Mouse (Mus musculus) CD4-positive naive resting alpha-beta T cell, adult 57 days (primary cell): ENCODE data around the gene Lmtk3. TPM values are rescaled to one million over a fixed set of nuclear protein-coding genes. Genes with fewer than 3 reads are reported as not detected.

Experiments used
- total RNA-seq: library from RNA; stranded (reverse); gene quantifications from one replicate; pipeline ENCODE4 v1.2.4, GENCODE M21; 2023

Lmtk3 gene
- total RNA-seq: 0.89 TPM

DNA sequence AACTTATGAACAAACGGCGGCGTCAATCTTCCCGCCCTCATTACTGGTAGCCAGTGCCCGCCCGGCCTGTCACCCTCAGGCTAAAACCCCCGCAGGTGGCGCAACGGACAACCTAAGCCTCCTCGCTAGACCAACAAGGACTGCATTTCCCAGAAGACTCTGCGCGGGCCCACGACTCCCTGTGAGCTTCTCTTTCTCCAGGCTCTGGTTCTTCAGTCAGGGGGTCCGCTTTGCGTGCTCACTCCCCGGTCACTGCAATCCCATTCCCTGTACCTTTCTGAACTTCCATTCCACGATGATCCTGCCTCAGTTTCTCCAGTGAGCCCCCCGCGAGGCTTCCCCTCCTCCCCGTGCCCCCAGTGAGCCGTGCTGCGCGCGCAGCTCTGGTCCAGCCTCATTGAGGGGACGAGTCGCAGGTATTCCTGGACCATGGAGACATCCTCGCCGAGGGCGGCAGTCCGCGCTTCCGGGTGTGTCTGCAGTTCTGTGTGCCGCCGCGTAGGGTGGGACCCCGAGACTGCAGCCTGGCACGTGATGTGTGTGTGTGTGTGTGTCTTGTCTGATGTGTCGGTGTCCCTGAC lies at the start of gene Lmtk3:
Gene Lmtk3, plus strand, starts transcription at position 228 of the 581 bp plus-strand sequence.

DNA sequence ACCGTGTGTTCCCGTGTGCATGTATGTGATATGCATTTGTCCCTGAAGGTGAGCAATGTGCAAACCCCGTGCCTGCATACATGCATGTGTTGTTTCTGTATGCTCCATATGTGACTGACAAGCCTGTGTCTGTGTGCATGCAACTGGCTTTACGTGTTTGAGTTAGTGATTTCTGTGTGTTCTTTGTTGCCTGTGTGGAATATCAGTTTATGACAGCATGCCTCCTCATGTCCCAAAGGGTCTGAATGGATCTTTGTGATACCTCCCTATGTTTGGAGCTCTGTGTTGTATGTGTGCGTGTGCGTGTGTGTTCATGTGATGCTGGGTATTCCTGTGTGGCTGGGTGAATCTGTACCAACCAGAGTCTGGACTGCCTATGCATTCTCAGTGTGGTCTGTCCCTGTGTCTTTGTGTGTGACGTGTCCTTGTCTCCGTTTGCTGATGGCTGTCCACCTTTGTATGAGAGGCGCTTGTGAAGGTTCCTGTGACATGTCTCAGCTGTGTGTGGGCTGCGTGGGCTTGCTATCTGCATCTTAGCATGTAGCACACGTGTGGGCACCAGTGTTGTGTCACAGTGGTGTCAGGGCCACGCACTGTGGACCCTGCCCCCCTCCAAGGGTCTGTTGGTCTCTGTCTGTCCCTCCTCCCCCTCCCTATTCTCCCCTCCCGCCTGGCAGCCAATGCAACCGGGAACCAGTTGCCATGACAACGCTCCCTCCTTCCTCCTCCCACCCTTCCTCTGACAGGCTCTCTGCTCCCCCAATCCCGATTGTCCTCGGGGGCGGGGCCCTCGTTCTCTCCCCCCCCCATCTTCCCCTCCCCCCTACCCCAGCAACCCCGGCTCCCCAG lies 1.2 kb downstream of the Lmtk3 start, which contains the start of gene Sult2b1:
Gene Sult2b1, minus strand, starts transcription at position 146 of the 849 bp plus-strand sequence.

DNA sequence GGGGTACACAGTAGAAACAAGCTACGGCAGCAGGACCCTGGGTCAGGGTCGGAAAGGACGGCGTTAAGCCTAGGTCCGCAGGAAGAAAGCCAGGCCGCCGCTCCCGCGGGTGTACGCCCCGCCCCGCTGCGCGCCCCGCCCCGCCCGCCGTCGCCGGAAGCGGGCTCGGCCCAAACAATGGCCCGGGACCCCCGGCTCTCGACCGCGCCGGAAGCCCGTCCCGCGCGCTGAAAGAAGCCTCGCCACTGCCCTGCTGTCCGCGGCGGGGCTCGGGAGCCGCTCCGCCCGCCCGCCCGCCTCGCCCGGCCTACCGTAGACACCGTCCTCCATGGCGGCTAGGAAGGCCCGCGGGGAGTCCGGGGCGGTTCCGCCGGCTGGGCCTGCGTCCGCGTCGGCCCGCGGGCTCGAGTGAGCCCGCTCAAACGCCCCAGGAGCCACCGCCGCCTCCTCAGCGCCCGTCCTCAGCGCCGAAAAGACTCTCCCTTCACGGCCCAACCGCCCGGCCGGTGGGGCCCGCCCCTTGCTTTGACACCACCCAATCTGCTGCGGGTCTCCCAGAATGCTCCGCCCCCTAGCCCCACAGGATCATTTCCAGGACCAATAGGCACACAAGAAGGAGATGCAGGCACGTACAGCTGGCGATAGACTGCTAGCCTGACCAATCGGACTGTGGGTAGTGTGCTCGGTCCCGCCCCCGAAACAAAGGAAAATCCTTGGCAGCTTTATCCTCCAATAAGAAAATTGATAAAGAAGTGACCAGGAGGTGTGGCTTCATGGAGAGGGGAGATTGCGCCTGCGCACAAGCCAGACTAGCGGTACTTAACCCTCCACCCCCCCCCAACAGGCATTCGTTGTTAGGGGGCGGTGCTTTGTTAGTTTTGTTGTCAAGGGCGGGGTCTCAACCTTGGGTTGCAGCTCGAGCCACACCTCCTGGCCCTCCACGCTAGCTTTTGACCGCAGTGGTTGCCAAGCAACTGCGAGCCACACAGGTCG lies 30.5 kb downstream of the Lmtk3 start, which contains the start of gene Cyth2:
Gene Cyth2, minus strand, starts transcription at position 795 of the 993 bp plus-strand sequence.

DNA sequence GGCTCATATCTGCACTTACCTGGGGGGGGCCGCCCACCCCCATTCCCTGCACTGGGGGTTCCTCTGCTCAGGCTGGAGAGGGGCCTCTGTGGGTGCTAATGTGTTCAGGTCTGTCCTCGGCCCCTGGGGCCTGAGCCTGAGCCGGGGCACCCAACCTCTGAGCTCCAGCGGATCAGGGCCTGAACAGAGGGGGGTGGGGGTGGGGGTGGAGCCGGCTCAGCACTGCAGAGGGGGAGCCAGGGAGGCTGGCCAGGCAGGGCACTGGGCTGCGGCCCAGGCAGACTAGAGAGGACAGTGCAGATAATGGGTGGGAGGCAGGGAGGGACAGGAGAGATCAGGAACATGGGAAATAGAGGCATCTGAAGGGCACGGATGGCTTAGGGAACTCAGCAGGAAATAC lies 41.1 kb downstream of the Lmtk3 start, which contains the start of gene Kcnj14:
Gene Kcnj14, minus strand, starts transcription at position 185 of the 400 bp plus-strand sequence.

DNA sequence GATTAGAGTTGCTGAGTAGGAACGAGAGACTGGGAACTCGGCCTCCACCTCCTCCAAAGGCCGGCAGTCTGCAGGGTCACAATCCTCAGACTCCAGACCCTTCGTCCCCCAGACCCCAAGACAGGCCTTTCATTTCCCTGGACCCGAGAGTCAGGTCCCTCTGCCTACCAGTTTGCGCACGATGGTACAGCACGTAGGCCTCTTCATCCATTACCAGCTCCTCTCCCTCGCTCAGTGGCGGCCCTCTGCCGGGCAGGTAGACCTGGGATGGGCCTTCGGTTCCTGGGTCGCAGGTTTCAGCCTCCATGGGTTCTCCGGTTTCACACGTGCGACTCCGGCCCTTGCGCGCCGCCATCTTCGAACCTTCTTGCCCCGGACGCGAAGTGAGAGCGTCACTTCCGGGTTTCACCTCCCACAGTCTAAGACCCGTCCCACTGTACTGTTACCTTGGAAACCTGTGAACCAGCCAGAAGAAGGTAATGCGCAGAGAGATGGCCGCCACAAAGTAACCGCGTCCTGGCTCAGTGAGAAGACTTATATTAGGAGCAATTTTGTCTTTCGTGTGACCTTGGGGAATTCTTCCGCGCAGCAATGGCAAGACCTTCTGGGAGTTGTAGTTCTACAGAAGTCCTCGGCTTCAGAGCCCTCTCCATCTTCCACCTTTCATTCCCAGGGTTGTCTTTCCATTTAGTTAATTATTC lies 47.0 kb downstream of the Lmtk3 start, which contains the start of gene Grwd1:
Gene Grwd1, minus strand, starts transcription at position 518 of the 701 bp plus-strand sequence.

Other genes with a start within 250 kb of the Lmtk3 start
- 2.9 TPM for gene Hsd17b14, start 228.8 kb upstream of the Lmtk3 start, total RNA-seq
- gene Bcat2, start 213.6 kb upstream of the Lmtk3 start, total RNA-seq: 52.3 TPM
- gene Fgf21, start 168.2 kb upstream of the Lmtk3 start, total RNA-seq: not detected
- gene Fut1, start 166.4 kb upstream of the Lmtk3 start, total RNA-seq: not detected
- not detected for gene Izumo1, start 161.9 kb upstream of the Lmtk3 start, total RNA-seq
- 0.47 TPM for gene Rasip1, start 156.2 kb upstream of the Lmtk3 start, total RNA-seq
- gene Mamstr, start 143.8 kb upstream of the Lmtk3 start, total RNA-seq: not detected
- gene Fut2, start 117.3 kb upstream of the Lmtk3 start, total RNA-seq: not detected
- 0.38 TPM for gene Ntn5, start 99.7 kb upstream of the Lmtk3 start, total RNA-seq
- not detected for gene Sec1, start 89.3 kb upstream of the Lmtk3 start, total RNA-seq
- 12.3 TPM for gene Car11, start 83.9 kb upstream of the Lmtk3 start, total RNA-seq
- 41.2 TPM for gene Dbp, start 78.7 kb upstream of the Lmtk3 start, total RNA-seq
- gene Rpl18, start 68.3 kb upstream of the Lmtk3 start, total RNA-seq: 2,817 TPM
- gene Sphk2, start 65.7 kb upstream of the Lmtk3 start, total RNA-seq: 31.0 TPM
- gene Fam83e, start 62.5 kb upstream of the Lmtk3 start, total RNA-seq: 2.5 TPM
- gene Spaca4, start 57.9 kb upstream of the Lmtk3 start, total RNA-seq: not detected
- 1.9 TPM for gene Sult2b1, start 931 bp downstream of the Lmtk3 start, total RNA-seq
- 127 TPM for gene Cyth2, start 30.8 kb downstream of the Lmtk3 start, total RNA-seq
- gene Kcnj14, start 41.0 kb downstream of the Lmtk3 start, total RNA-seq: 1.8 TPM
- gene Grwd1, start 47.2 kb downstream of the Lmtk3 start, total RNA-seq: 31.7 TPM
- gene Kdelr1, start 89.0 kb downstream of the Lmtk3 start, total RNA-seq: 60.7 TPM
- 0.41 TPM for gene Grin2d, start 94.6 kb downstream of the Lmtk3 start, total RNA-seq
- gene Syngr4, start 113.0 kb downstream of the Lmtk3 start, total RNA-seq: not detected
- gene Tmem143, start 113.2 kb downstream of the Lmtk3 start, total RNA-seq: 9.2 TPM
- 306 TPM for gene Emp3, start 137.7 kb downstream of the Lmtk3 start, total RNA-seq
- 2.9 TPM for gene Ccdc114, start 140.3 kb downstream of the Lmtk3 start, total RNA-seq
- gene Abcc6, start 246.6 kb downstream of the Lmtk3 start, total RNA-seq: not detected
- gene Nomo1, start 250.0 kb downstream of the Lmtk3 start, total RNA-seq: 38.3 TPM